Mouse (Mus musculus) adrenal gland, adult 18-20 months (tissue): Measurements from ENCODE around the gene Zbtb39. TPM values are rescaled to one million over a fixed set of nuclear protein-coding genes. Genes with fewer than 3 reads are reported as not detected.

ENCODE experiments used
- DNase-seq, 2 experiments: peaks; one replicate each; pipeline ENCODE4 v3.0.0; 2021 to 2022; ENCODE audit warnings: low spot score in 2 of 2
- long read RNA-seq, 2 experiments: library from polyadenylated mRNA; stranded (forward); transcript quantifications; one replicate each; pipeline ENCODE4 v2.0.0; 2021
- total RNA-seq, 2 experiments: library from RNA; stranded (reverse); gene quantifications; 1 replicate in 1 of 2; 2 replicates in 1 of 2; pipeline ENCODE4 v1.2.3; 2021

The Zbtb39 gene
- total RNA-seq = 10 to 100 TPM; 12.3 to 13.1 TPM
- long read RNA-seq, experiment 1, full-length matches to known transcripts = 2 of 2 reads
- long read RNA-seq, experiment 1, partial matches to known transcripts = 0 of 2 reads
- long read RNA-seq, experiment 1, other reads (novel, unspliced or antisense) = 0 of 2 reads
- long read RNA-seq, experiment 2, full-length matches to known transcripts = 1 of 3 reads
- long read RNA-seq, experiment 2, partial matches to known transcripts = 1 of 3 reads
- long read RNA-seq, experiment 2, other reads (novel, unspliced or antisense) = 1 of 3 reads

DNA sequence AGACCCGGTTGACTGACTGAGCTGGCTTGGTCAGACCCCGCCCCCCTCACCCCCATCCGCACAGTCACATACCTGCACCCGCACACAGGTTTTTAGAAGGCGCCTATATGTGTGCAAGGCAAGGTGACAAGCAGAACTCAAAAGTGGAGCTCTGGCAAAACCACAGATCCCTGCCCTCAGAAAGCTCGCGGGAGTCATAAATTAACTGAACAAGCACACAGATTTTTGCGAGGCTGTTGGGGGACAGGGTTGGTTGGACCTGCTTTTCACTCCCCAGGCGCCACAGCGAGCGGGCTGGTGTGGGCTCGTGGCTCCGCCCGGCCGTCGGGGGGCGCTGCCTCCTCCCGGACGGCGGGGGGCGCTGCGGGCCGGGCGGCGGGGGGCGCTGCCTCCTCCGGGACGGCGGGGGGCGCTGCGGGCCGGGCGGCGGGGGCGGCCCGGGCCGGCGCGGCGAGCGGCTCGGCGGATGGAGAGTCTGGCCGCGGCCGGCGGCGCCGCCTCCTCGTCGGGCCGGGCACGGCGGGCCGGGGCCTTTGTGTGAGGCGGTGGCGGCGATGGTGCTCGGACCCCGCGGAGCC is at the start of gene Zbtb39:
Gene Zbtb39 (plus strand): TSS at position 456 of the 578 bp plus-strand sequence.
- peak; percentile 87 to 91 for DNase-seq

DNA sequence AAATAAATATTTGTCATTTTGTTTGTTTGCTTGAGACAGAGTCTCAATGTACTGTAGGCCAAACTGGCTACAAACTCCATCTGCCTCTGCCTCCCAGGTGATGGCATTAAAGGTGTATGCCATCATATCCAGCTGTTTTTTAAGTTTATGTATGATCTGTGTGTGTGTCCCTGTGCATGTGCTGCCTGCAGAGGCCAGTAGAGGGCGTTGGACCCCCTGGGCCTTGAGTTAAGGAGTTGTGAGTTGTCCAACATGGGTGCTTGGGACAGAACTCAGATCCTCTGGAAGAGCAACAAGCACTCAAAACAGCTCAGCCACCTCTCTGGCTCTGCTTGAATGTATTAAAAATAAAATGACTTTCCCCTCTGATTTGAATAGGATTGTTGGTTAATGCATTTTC is 48.3 kb upstream of the Zbtb39 start:
- DNase-seq = no peak

GRCm38 (mm10) chr10:127694636-127695035 is 44.7 kb upstream of the Zbtb39 start:
- no peak for DNase-seq

DNA sequence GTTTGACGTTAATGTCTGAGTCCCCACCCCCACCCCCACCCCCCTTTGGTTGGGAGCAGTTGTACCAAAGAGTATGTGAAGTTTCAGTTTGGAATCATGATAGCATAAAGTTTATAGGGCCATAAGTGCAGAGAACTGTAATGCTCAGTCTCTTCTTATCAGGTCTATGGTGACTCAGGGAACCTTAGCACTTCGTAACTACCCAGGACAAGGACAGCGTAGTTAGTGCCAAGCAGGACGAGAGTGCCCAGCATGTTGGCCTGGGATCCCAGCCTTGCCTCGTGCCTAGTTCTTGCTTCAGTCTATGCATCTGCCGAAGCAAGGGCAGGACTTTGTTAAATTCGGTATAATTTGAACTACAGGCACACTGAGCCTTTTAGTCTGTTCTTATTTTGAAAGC is 43.6 kb upstream of the Zbtb39 start:
- no peak for DNase-seq

GRCm38 (mm10) chr10:127698966-127699365 is 40.4 kb upstream of the Zbtb39 start:
- peak in 1 of 2 experiments; percentile 47 for DNase-seq

- DNase-seq = no peak
These were observed 36.0 kb upstream of the Zbtb39 start for GRCm38 (mm10) chr10:127703299-127703698.

DNA sequence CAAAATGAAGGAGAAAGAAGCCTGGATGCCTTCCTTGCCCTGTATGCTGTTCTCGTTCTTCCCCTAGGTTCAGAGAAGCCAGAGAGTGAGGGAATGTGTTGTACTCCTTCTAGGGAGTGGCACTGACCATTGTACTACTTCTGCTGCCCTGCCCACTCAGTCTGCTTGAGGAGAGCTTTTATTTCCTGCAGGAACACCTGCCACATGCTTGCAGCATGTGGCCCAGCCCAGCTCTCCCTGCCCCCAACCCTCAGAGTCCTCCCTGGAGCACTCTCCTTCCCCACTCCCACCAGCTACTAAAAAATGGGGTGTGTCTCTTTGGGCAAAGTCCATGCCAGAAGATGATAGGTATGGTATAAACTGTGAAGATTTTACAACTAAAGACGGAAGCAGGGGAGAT is 35.0 kb upstream of the Zbtb39 start:
- no peak for DNase-seq

GRCm38 (mm10) chr10:127704766-127705220 is 34.5 kb upstream of the Zbtb39 start, which contains the start of gene Myo1a:
TSS of gene Myo1a (plus strand) at chr10:127705170.
- DNase-seq = no peak

GRCm38 (mm10) chr10:127705783-127706182 is 33.6 kb upstream of the Zbtb39 start:
- DNase-seq = no peak

GRCm38 (mm10) chr10:127707721-127708120 is 31.6 kb upstream of the Zbtb39 start:
- peak; percentile 64 to 68 for DNase-seq

DNA sequence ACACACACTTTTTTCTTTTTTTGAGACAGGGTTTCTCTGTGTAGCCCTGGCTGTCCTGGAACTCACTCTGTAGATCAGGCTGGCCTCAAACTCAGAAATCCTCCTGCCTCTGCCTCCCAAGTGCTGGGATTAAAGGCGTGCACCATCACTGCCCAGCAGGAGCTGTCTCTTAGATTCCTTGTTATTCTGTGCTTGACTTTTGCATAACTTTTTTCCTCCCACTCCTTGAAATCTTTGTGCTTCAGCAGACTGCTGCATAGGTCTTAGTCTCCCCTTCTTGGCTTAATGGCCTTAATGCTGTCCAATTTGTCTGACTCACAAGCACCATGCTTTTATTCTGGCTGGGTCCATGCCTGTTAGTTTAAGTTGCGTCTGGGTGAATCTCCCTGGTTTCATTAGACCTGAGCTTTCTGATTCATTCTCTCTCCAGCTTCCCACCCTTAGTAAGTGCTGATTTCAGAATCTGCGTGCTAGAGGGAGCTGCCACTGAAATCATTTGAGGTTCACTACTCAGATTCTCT is 30.4 kb upstream of the Zbtb39 start:
- DNase-seq = no peak

- DNase-seq = no peak
These were observed 29.0 kb upstream of the Zbtb39 start for GRCm38 (mm10) chr10:127710331-127710730.

GRCm38 (mm10) chr10:127712736-127713135 is 26.6 kb upstream of the Zbtb39 start:
- DNase-seq = no peak

DNA sequence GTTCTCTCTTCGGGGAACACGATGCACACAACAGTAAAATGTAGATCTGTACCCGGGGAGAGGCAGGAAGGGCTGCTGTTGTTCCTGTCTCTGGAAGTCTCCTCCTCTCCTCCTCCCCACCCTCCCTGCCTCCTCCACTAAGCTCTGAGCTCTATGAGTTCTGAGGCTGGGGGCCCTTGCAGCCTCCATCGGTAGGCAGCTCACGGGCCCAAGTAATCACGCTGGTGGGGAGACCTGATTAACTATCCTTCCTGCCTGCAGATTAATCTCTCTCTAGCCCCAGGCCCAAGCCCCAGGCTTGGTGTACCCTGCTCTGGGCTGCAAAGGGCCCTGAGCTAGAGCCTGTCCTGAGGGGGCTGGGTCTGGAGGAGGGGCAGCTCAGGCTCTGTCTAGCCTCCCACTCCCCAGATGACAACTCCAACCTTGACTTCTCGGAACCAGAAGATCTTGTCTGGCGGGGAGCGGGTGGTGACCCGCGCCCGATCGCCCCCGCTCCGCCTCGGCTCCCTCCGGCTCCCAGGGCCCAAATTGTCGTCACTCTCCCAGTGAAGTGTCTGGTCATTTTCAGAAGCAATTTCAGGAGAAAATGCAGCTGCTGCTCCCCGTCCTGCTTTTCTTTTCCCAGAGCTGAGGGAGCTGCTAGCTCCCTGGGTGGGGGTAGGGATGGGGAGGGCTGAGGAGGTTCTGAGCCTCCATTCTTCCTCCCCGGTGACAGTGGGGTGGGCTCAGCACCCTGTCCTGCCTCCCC is 17.5 kb upstream of the Zbtb39 start:
- no peak for DNase-seq

GRCm38 (mm10) chr10:127724178-127724577 is 15.2 kb upstream of the Zbtb39 start, which contains the start of gene Tac2:
TSS of gene Tac2 (plus strand) at chr10:127724478.
- no peak for DNase-seq

- DNase-seq = no peak
These were observed 14.2 kb upstream of the Zbtb39 start for GRCm38 (mm10) chr10:127725136-127725535.

DNA sequence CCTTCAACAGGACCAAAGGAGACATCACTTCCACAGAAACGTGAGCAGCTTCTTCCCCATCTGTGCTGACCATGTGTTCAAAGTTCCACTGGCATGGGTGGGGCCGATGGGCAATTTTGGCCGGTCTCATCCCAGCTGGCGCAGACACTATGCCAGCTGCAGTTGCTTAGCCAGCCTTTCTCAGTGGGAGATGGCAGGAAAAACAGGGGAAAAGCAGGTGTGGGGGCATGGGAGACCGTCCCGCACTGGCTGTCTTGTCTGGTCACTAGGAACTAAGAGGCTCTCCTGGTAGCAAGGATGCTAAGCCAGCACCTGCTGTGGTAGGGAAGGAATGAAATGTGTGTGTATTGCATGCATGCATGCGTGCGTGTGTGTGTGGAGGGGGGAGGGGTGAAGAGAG is 10.9 kb upstream of the Zbtb39 start:
- no peak for DNase-seq

DNA sequence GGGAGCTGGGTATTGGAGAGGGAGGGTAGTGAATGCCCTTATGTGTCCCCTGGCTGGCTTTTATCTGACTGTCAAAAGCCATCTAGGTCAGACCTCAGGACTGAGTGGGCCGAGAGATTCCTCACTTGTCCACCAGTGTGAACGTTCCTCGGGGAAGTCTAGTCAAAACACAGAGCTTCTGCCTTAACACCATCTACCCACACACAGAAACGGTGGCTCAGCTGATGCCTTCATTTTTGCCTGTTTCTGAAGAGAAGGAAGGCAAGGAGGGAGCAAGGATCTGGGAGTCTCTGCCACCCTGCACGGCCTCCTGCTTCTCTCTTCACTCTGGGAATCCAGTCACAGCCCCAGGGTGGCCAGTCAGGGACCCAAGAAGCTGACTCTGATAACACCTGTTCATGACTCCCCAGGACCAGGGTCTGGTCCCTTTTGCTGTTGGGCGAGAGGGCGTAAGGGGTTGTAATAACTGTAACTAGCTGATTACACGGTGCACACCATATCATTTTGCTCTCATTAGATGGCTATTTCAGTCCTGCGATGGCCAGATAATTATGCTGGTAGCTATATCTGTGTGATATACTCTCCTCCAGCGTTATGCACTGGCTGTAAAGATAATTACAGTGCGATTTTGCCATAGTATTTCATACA is 8.9 kb upstream of the Zbtb39 start:
- no peak for DNase-seq

DNA sequence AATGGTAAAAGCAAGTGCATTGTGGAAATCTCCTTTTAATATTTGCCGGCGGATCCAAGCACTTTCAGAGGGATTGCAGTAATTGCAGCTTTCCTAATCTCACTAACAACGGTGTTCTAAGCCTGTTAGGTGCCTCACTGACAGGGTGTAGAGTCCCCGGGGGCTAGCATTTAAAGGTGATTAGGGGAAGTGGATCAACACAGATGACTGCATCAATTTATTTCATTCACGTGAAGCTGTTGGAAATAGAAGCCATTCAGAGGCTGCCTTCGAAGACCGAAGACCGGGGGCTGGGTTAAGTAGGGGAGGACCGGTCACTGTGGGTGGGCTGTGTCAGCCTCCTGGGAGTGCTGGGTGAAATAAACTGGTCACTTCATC is 8.4 kb upstream of the Zbtb39 start:
- no peak for DNase-seq

DNA sequence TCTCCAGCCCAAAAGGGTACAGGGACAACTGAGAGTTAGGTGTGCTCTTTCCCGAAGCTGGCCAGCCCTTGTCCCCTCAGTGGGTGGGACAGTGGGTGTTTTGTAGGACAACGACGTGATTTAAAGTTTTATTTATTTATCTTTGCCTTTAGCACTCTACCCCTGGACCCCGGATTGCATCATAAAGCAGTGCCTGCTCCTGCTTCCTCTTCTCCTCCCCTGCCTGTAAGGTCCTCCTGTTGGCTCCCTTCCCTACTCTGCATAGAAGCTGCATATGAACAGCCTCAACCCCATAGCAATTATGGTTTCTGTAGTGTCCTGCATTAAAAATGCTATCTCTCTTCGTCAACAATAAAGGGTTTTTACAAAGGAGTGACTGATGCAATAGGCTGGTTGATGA is 7.9 kb upstream of the Zbtb39 start:
- DNase-seq = no peak

GRCm38 (mm10) chr10:127734434-127734833 is 4.9 kb upstream of the Zbtb39 start:
- DNase-seq = no peak
